Mouse (Mus musculus) thymus, postnatal 36 days (tissue): ENCODE results near the gene Tesc.
A peak's percentile ranks its signal among the peaks of the same experiment; 100 is the strongest.

ENCODE experiments used
- DNase-seq, 2 experiments: peaks; one replicate each; pipeline ENCODE4 v3.0.0; 2022; ENCODE audit warnings: mixed read lengths in 2 of 2

Gene Tesc

GRCm38 (mm10) chr5:118047091-118047757, 19.7 kb downstream of the Tesc start:
- DNase-seq: peak in 1 of 2 experiments; percentile 40

- DNase-seq: no peak
These were observed 20.9 kb downstream of the Tesc start for GRCm38 (mm10) chr5:118048412-118048811.

- no peak for DNase-seq
These were observed 21.4 kb downstream of the Tesc start for GRCm38 (mm10) chr5:118048928-118049327.

GRCm38 (mm10) chr5:118050743-118051142, 23.2 kb downstream of the Tesc start:
- no peak for DNase-seq

- no peak for DNase-seq
These were observed 24.6 kb downstream of the Tesc start for GRCm38 (mm10) chr5:118051981-118052662.

GRCm38 (mm10) chr5:118053205-118053604, 25.7 kb downstream of the Tesc start:
- no peak for DNase-seq

- no peak for DNase-seq
These were observed 30.1 kb downstream of the Tesc start for GRCm38 (mm10) chr5:118057508-118058111.

GRCm38 (mm10) chr5:118058858-118059257, 31.3 kb downstream of the Tesc start:
- DNase-seq: no peak

GRCm38 (mm10) chr5:118059646-118060045, 32.1 kb downstream of the Tesc start:
- DNase-seq: no peak

- DNase-seq: no peak
These were observed 33.8 kb downstream of the Tesc start for GRCm38 (mm10) chr5:118061391-118061790.

- no peak for DNase-seq
These were observed 35.7 kb downstream of the Tesc start for GRCm38 (mm10) chr5:118063181-118063621.

- no peak for DNase-seq
These were observed 36.9 kb downstream of the Tesc start for GRCm38 (mm10) chr5:118064284-118064901.

GRCm38 (mm10) chr5:118065516-118066255, 38.1 kb downstream of the Tesc start:
- DNase-seq: no peak

- peak; percentile 74 to 78 for DNase-seq
These were observed 39.3 kb downstream of the Tesc start for GRCm38 (mm10) chr5:118066828-118067227.

- no peak for DNase-seq
These were observed 40.0 kb downstream of the Tesc start for GRCm38 (mm10) chr5:118067572-118067971.

- no peak for DNase-seq
These were observed 40.5 kb downstream of the Tesc start for GRCm38 (mm10) chr5:118067984-118068494.

- DNase-seq: peak; percentile 78 to 82
These were observed 41.8 kb downstream of the Tesc start for GRCm38 (mm10) chr5:118069315-118069714.

- no peak for DNase-seq
These were observed 44.2 kb downstream of the Tesc start for GRCm38 (mm10) chr5:118071766-118072165.

GRCm38 (mm10) chr5:118073213-118073773, 45.8 kb downstream of the Tesc start:
- no peak for DNase-seq

GRCm38 (mm10) chr5:118076721-118077592, 49.4 kb downstream of the Tesc start:
- no peak for DNase-seq

- no peak for DNase-seq
These were observed 51.0 kb downstream of the Tesc start for GRCm38 (mm10) chr5:118078550-118078949.
